Mouse (Mus musculus) left cerebral cortex, adult 9 months (tissue): ENCODE measurements around the gene Cdyl2.
A peak's percentile ranks its signal among the peaks of the same experiment; 100 is the strongest.

Source experiments
- DNase-seq, 2 experiments: peaks; one replicate each; pipeline ENCODE4 v3.0.0; 2022; ENCODE audit warnings: low spot score in 2 of 2

The Cdyl2 gene

GRCm38 (mm10) chr8:116622326-116622725 lies 110.5 kb downstream of the Cdyl2 start:
- no peak for DNase-seq

DNA sequence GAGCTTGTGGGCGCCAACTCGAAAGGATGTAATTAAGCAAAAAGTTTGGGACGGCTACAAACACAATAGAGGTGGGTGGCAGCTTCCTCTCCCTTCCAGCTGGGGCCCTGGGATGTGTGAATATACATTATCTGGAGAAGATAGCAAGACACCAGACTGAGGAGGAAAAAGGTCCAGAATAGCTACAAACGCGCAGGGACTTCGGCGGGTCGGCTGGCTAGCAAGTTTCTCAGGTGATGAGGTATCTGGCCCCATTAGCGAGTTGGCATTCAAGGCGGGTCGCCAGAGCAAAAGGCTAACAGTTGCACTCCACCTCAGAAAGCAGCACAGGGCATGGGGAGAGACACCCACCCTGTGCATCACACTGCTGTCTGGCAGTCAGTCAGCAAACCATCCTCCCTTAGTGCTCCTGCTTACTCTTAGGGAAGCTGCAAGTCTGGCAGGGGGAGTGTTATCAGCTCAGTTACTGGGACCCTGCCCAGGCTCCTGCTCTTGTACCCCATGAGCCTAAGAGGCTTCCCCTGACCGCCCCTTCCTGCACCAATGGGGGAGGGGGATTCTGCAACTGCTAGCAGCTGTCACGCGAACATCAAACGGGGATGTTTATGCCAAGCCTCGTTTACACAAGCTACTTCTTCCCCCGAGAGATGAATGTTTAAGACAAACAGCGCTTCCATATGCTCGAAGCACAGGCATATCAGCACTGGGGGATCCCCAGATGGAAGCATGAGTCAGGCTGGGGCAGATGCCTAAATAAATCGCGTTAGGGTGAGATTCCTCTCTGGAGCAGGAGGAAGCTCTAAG lies 111.4 kb downstream of the Cdyl2 start:
- peak; percentile 56 to 86 for DNase-seq

- peak in 1 of 2 experiments; percentile 88 for DNase-seq
Observed at GRCm38 (mm10) chr8:116619686-116620320, 113.0 kb downstream of the Cdyl2 start.

- no peak for DNase-seq
Observed at GRCm38 (mm10) chr8:116619221-116619620, 113.6 kb downstream of the Cdyl2 start.

DNA sequence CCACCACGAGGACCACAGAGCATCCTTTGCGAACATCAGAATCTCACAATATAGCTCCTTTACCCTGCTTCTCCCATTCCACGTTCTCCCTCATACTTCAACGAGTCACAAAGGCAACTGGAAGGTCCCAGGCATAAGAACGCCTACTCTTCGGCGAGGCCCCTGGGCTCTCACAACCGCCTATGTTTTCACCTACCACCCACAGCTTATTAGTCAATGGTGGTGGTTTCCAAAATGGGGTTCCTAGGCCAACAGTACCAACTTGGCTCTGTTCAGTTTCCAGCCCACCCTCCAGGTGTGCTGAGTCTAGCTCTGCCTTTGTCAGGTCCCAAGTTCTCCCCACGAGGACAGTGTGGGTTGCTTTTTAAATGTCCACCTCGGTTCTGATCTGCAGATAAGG lies 114.0 kb downstream of the Cdyl2 start:
- peak in 1 of 2 experiments; percentile 57 for DNase-seq

GRCm38 (mm10) chr8:116617891-116618290 lies 114.9 kb downstream of the Cdyl2 start:
- DNase-seq: no peak

- no peak for DNase-seq
Observed at GRCm38 (mm10) chr8:116616369-116616768, 116.4 kb downstream of the Cdyl2 start.

GRCm38 (mm10) chr8:116614901-116615300 lies 117.9 kb downstream of the Cdyl2 start:
- no peak for DNase-seq

GRCm38 (mm10) chr8:116606171-116606570 lies 126.6 kb downstream of the Cdyl2 start:
- DNase-seq: no peak

DNA sequence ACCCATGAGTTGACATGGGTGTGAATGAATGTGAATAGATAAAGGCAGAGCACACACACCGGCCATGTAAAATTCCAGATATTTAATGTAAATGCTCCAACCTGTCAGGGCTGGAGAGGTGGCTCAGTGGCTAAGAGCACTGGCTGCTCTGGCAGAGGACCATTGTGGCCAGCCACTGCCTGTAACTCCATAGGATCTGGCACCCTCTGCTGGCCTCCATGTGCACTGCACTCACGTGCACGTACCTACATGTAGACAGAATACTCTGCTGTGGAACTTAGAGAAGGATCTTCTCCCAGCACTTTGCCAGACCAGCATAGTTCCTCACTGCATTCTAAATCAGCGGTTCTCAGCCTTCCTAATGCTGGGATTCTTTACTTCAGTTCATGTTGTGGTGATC lies 130.0 kb downstream of the Cdyl2 start:
- no peak for DNase-seq

DNA sequence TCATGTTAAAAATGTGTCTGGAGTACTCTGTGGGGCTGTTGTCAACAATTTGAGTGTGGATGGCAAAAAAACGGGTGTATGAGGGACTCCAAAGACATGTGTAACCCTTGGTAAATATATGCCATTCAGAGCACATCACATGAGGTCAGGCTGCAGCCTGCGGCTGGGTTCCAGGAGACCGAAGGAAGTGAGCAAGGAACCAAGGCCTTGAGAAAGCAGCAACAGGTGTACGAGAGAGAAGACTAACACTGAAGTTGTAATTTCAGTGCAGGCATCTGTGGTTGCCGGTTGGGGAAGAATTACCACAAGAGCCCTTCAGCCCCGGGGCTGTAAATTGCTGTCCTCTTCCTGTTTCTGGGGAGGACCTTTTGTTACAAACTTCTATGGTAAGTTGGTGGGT lies 133.1 kb downstream of the Cdyl2 start:
- DNase-seq: no peak

DNA sequence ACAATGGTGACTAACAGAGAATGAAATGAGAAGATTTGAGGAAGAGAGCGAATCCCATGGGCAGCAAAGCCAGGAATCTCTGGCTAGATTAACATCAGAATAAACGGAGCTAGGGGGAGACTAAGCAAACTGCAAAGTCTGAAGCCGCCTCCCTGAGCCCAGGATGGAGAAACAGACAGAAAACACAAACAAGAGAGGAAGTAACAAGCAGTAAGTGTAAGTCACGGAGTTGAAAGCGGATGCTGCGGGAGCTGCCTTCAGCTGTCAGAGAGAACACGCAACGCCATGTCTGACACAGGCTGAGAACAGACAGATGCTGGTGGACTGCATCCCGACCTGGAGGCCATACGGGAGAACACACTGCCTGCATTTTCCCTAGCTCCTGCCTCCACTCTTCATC lies 141.6 kb downstream of the Cdyl2 start:
- no peak for DNase-seq

DNA sequence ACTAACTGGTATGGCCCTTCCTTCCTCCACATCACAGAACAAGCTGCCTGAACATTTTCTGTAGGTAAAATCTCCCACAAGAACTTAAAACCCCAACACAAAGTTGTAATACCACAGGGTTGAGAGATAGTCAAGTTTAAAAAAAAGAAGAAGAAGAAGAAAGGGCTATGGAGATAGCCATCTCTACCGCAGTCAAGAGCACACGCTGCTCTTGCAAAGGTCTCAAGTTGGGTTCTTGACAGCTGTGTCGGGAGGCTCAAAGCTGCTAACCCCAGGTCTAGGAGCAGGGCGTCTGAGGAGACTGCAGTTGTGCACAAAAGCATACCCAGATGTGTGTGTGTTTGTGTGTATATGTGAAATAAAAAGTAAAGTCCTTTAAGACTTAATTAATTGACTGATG lies 142.2 kb downstream of the Cdyl2 start:
- no peak for DNase-seq

GRCm38 (mm10) chr8:116590106-116590505 lies 142.7 kb downstream of the Cdyl2 start:
- DNase-seq: peak in 1 of 2 experiments; percentile 5

DNA sequence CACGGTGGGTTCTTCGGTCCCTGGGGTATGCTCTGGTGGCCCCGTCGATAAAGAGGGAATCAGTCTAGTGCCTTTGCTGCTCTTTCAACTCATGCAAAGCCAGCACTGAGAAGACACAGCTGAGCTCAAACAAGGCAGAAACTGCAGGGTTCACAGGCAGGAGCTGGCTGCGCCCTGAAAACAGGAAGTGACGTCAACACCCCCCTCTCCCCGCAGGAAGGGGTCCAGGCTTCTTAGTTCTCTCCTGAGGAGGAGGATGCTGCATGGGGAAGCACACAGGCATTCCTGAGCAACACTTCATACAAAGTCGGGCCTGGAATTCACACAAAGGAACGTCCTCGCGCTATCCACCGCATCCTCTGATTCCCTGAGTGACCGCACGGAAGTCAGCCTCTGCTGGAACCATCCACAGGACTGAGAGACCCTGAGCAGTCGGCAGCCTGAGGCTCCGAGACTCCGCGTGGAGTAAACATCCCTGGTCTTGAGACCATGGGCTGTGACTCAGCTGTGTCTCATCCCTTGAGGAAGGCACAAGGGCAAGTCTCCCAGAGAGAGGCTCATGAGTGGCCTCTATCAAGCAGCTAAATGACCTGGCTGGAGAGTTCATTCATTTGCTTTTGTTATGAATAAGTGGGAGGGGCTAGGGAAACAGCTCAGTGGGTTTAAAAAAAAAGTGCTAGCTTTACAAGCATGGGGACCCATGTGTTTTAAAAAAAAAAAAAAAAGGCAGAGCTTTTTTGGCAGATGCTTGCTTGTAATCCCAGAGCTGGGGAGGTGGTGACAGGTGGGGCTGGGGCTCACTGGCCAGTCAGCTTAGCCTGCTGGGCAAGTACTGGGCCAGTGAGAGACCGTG lies 144.9 kb downstream of the Cdyl2 start:
- no peak for DNase-seq

GRCm38 (mm10) chr8:116581318-116582019 lies 151.3 kb downstream of the Cdyl2 start:
- DNase-seq: no peak

DNA sequence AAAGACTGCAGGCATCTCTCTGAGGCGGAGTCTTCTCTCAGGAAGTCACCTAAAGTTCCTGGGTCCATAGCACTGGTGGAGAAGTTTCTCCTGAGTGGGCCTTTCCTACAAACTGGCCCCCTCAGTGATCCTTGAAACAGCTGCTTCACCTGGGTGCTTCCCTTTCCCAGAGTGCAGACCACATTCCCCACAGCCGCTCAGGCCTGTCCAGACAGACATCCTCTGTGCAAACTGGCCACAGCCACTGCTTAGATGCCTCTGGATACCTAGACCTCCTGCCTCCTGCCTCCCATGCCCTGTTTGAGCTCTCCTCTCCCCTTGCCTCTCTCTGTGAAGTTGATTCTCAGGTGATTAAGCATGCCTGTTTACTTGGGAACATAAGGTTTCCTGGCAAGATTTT lies 156.1 kb downstream of the Cdyl2 start:
- DNase-seq: no peak

DNA sequence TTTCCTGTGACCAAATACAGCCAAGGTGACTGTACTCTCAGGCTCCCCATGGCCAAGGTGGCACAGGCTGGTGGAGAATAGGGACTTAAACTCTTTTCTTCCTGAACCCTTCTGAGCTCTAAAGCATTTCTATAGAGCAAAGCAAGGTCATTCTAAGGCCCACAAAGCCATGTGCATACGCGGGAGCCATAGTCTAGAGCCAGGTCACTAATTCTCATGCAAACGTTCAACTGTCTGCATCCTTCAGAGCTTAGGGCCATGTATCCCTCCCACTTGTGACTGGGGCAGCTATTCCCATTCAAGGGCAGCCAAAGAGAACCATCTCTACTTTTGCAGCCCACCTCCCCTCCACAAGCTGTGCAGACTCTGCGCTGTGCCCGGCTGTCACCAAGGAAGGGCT lies 159.7 kb downstream of the Cdyl2 start:
- no peak for DNase-seq

GRCm38 (mm10) chr8:116552778-116553177 lies 180.0 kb downstream of the Cdyl2 start:
- DNase-seq: no peak

- DNase-seq: peak in 1 of 2 experiments; percentile 66
Observed at GRCm38 (mm10) chr8:116552255-116552654, 180.5 kb downstream of the Cdyl2 start.

DNA sequence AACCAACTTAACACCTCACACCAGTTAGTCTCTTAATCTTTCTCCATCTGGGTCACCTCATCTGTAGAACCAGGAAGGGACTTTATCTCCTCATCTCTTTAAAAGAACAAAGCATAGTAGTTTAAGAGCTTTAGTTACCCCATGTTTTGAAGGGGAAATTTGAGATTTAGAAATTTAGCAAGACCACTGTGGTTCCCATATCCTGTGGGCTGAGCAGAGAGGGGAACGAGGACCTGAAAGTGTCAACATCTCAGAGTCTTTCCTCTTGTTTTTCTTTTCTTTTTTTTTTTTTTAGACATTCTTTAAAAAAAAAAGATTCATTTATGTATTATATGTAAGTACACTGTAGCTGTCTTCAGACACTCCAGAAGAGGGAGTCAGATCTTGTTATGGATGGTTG lies 189.4 kb downstream of the Cdyl2 start:
- no peak for DNase-seq

- DNase-seq: no peak
Observed at GRCm38 (mm10) chr8:116542842-116543241, 189.9 kb downstream of the Cdyl2 start.
